Mouse (Mus musculus): ENCODE data around the gene Traf4. TPM values are rescaled to one million over a fixed set of nuclear protein-coding genes. Genes with fewer than 3 reads are reported as not detected.

Traf4 gene
- polyA plus RNA-seq, 1 experiment from 2014 or later = 83.8 TPM

GRCm38 (mm10) chr11:78183884-78184514 is 18.6 kb upstream of the Traf4 start:
- Histone ChIP-seq H3K9ac (ENCODE audit: low read depth, low read length) (0 out of 2 replicates have a peak overlapping the region, but pooled peaks have one; percentile 2), H3K27ac (ENCODE audit: low read length) (peak overlapping the region; percentile 92), H3K4me1 (ENCODE audit: control insufficient read depth, insufficient read depth, low read length) (peaks cover 23% of the 10 kb centered on the region), H3K36me3 (ENCODE audit: control insufficient read depth, insufficient read depth, low read length) (peaks cover 13% of the 10 kb centered on the region), H3K4me2 (ENCODE audit: low read length) (peak overlapping the region; percentile 48), H3K9me3 (replicated peaks; ENCODE audit: control insufficient read depth, low read length, poor library complexity, severe bottlenecking) (no peaks in the 10 kb centered on the region), H3K4me3 (ENCODE audit: low read depth, low read length) (peak overlapping the region; percentile 67), H3K27me3 (ENCODE audit: control insufficient read depth, insufficient read depth, low read depth, low read length) (no peaks in the 10 kb centered on the region)
- 49% methylated on average over 10 of the region's 10 CpGs for WGBS
- ATAC-seq = 0 out of 2 replicates have a peak, but pooled peaks have one; percentile 21

DNA sequence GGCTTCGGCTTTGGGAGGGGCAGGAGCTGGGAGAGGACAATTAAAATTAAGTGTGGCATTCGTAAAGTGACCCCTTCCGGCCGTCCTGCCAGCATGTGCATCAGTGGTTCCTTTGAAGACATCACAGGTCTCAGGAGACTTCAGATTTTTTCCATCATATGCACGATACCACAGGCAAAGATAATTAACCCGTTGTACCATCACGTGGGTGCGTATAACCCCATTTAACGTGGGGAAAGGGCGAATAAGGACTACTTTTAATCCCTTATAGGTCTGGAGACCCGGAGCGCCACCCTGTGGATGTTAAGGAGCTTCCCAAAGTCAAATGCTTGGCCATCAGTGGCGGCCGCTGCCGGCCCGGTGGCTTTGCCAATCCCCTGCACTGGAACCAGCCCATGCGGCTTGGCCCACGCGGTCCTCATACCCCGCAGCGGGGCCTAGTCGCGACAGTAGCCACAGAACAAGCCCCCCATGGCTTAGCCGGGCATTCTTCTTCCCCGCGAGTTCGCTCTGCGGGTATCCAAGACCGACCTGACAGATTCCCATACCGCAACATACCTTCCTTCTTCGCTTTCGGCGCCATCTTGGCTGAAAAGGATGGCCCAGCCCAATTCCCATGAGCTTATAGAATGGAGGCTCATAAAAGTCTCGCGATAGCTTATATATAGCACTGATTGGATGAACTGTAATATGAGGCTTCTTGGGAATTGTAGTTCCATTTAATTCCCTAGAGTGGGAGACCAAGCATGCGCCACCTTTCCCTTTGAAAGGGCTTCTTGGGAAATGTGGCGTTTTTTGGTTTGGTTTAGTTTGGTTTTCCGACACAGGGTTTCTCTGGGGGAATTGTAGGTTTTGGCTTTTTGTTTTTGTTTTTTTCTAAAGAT is 17.8 kb upstream of the Traf4 start, which contains the start of gene Rpl23a:
Gene Rpl23a (minus strand): TSS at position 624 of the 884 bp plus-strand sequence.
- ATAC-seq = peak; percentile 95
- WGBS = 0% methylated on average over 38 of the region's 38 CpGs
- H3K36me3 ChIP-seq (ENCODE audit: control insufficient read depth, insufficient read depth, low read length) = peaks cover 13% of the 10 kb centered on the region
- H3K9me3 ChIP-seq (replicated peaks; ENCODE audit: control insufficient read depth, low read length, poor library complexity, severe bottlenecking) = no peaks in the 10 kb centered on the region
- peak within 1 kb of the TSS; percentile 92 for H3K27ac ChIP-seq (ENCODE audit: low read length)
- H3K4me3 ChIP-seq (ENCODE audit: low read depth, low read length) = peak within 1 kb of the TSS; percentile 67
- H3K4me2 ChIP-seq (ENCODE audit: low read length) = peak within 1 kb of the TSS; percentile 73
- peak within 1 kb of the TSS; percentile 84 for H3K9ac ChIP-seq (ENCODE audit: low read depth, low read length)
- no peaks in the 10 kb centered on the region for H3K27me3 ChIP-seq (ENCODE audit: control insufficient read depth, insufficient read depth, low read depth, low read length)
- peaks cover 28% of the 10 kb centered on the region for H3K4me1 ChIP-seq (ENCODE audit: control insufficient read depth, insufficient read depth, low read length)

GRCm38 (mm10) chr11:78182450-78182849 is 17.1 kb upstream of the Traf4 start:
- H3K4me2 ChIP-seq (ENCODE audit: low read length) = peak overlapping the region; percentile 73
- peak overlapping the region; percentile 84 for H3K9ac ChIP-seq (ENCODE audit: low read depth, low read length)
- peak overlapping the region; percentile 67 for H3K4me3 ChIP-seq (ENCODE audit: low read depth, low read length)
- WGBS = 7% methylated on average over 7 of the region's 7 CpGs
- no peak overlapping the region; the same call in 1 of the 2 replicates for H3K27ac ChIP-seq (ENCODE audit: low read length)
- H3K4me1 ChIP-seq (ENCODE audit: control insufficient read depth, insufficient read depth, low read length) = peaks cover 27% of the 10 kb centered on the region
- H3K36me3 ChIP-seq (ENCODE audit: control insufficient read depth, insufficient read depth, low read length) = peaks cover 13% of the 10 kb centered on the region
- no peak for ATAC-seq
- H3K9me3 ChIP-seq (replicated peaks; ENCODE audit: control insufficient read depth, low read length, poor library complexity, severe bottlenecking) = no peaks in the 10 kb centered on the region
- no peaks in the 10 kb centered on the region for H3K27me3 ChIP-seq (ENCODE audit: control insufficient read depth, insufficient read depth, low read depth, low read length)

- Histone ChIP-seq H3K4me2 (ENCODE audit: low read length) (peak overlapping the region; percentile 73), H3K9me3 (replicated peaks; ENCODE audit: control insufficient read depth, low read length, poor library complexity, severe bottlenecking) (no peaks in the 10 kb centered on the region), H3K9ac (ENCODE audit: low read depth, low read length) (peak overlapping the region; percentile 84; the same call in 1 of the 2 replicates), H3K36me3 (ENCODE audit: control insufficient read depth, insufficient read depth, low read length) (peaks cover 13% of the 10 kb centered on the region), H3K27ac (ENCODE audit: low read length) (no peak overlapping the region), H3K27me3 (ENCODE audit: control insufficient read depth, insufficient read depth, low read depth, low read length) (no peaks in the 10 kb centered on the region), H3K4me1 (ENCODE audit: control insufficient read depth, insufficient read depth, low read length) (peaks cover 32% of the 10 kb centered on the region), H3K4me3 (ENCODE audit: low read depth, low read length) (peak overlapping the region; percentile 67)
- 53% methylated on average over 2 of the region's 2 CpGs for WGBS
- ATAC-seq = no peak
Observed at GRCm38 (mm10) chr11:78181830-78182357, 16.5 kb upstream of the Traf4 start.

- Histone ChIP-seq H3K4me1 (ENCODE audit: control insufficient read depth, insufficient read depth, low read length) (peaks cover 35% of the 10 kb centered on the region), H3K27me3 (ENCODE audit: control insufficient read depth, insufficient read depth, low read depth, low read length) (no peaks in the 10 kb centered on the region), H3K36me3 (ENCODE audit: control insufficient read depth, insufficient read depth, low read length) (peaks cover 13% of the 10 kb centered on the region), H3K9me3 (replicated peaks; ENCODE audit: control insufficient read depth, low read length, poor library complexity, severe bottlenecking) (no peaks in the 10 kb centered on the region), H3K9ac (ENCODE audit: low read depth, low read length) (no peak overlapping the region), H3K4me2 (ENCODE audit: low read length) (no peak overlapping the region; the same call in 1 of the 2 replicates), H3K27ac (ENCODE audit: low read length) (no peak overlapping the region), H3K4me3 (ENCODE audit: low read depth, low read length) (no peak overlapping the region)
- 85% methylated on average over 6 of the region's 6 CpGs for WGBS
- no peak for ATAC-seq
Observed at GRCm38 (mm10) chr11:78180081-78180761, 14.8 kb upstream of the Traf4 start.

DNA sequence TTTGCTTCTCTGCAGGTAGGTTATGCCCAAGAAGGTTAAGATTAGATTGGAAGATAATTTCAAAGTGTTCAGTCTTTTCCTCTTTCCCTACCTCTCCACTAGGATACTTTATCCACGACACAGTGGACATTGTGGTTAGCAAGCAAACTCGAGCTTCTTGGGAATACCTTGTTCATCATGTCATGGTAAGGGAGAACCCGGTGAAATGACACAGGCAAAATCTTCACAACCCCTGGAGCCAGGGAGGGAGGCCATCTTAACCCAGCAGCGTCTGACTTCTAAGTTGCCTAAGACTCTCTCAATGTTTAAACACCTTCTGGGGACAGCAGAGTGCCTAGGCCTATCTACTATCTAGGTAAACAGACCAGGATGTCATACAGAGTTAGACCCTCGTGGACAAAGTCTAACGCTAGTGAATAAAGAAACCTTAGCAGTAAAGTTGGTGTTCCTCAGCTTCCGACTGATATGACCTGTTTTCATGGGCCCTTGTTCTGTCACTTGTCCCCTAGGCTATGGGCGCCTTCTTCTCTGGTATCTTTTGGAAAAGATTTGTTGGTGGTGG is 14.1 kb upstream of the Traf4 start:
- peaks cover 13% of the 10 kb centered on the region for H3K36me3 ChIP-seq (ENCODE audit: control insufficient read depth, insufficient read depth, low read length)
- H3K9ac ChIP-seq (ENCODE audit: low read depth, low read length) = no peak overlapping the region
- peaks cover 35% of the 10 kb centered on the region for H3K4me1 ChIP-seq (ENCODE audit: control insufficient read depth, insufficient read depth, low read length)
- no peaks in the 10 kb centered on the region for H3K27me3 ChIP-seq (ENCODE audit: control insufficient read depth, insufficient read depth, low read depth, low read length)
- no peak overlapping the region for H3K27ac ChIP-seq (ENCODE audit: low read length)
- H3K4me2 ChIP-seq (ENCODE audit: low read length) = peak overlapping the region; percentile 74
- H3K9me3 ChIP-seq (replicated peaks; ENCODE audit: control insufficient read depth, low read length, poor library complexity, severe bottlenecking) = no peaks in the 10 kb centered on the region
- H3K4me3 ChIP-seq (ENCODE audit: low read depth, low read length) = peak overlapping the region; percentile 35
- ATAC-seq = no peak
- 35% methylated on average over 8 of the region's 8 CpGs for WGBS

- Histone ChIP-seq H3K36me3 (ENCODE audit: control insufficient read depth, insufficient read depth, low read length) (peaks cover 13% of the 10 kb centered on the region), H3K9me3 (replicated peaks; ENCODE audit: control insufficient read depth, low read length, poor library complexity, severe bottlenecking) (no peaks in the 10 kb centered on the region), H3K27ac (ENCODE audit: low read length) (peak overlapping the region; percentile 76), H3K4me3 (ENCODE audit: low read depth, low read length) (peak overlapping the region; percentile 35), H3K4me1 (ENCODE audit: control insufficient read depth, insufficient read depth, low read length) (peaks cover 32% of the 10 kb centered on the region), H3K27me3 (ENCODE audit: control insufficient read depth, insufficient read depth, low read depth, low read length) (no peaks in the 10 kb centered on the region), H3K9ac (ENCODE audit: low read depth, low read length) (peak overlapping the region; percentile 54), H3K4me2 (ENCODE audit: low read length) (peak overlapping the region; percentile 74)
- ATAC-seq = no peak
- WGBS = 3% methylated on average over 29 of the region's 29 CpGs
Observed at GRCm38 (mm10) chr11:78178859-78179437, 13.6 kb upstream of the Traf4 start.

Measured in midbrain, embryonic 16.5 days (tissue).